Mouse (Mus musculus) gastrocnemius, adult 8-10 months (tissue): ENCODE data around the gene Mcu. TPM values are rescaled to one million over a fixed set of nuclear protein-coding genes. Genes with fewer than 3 reads are reported as not detected.

ENCODE experiments used
- DNase-seq, 2 experiments: peaks; one replicate each; pipeline ENCODE4 v3.0.0; 2022; ENCODE audit warnings: low spot score in 2 of 2
- total RNA-seq, 4 experiments: library from RNA; stranded (reverse); gene quantifications; 2 replicates each; pipeline ENCODE4 v1.2.4; 2022

Mcu gene
- total RNA-seq, 4 experiments from 2014 or later = 37.1 to 42.2 (median 41.1) TPM

DNA sequence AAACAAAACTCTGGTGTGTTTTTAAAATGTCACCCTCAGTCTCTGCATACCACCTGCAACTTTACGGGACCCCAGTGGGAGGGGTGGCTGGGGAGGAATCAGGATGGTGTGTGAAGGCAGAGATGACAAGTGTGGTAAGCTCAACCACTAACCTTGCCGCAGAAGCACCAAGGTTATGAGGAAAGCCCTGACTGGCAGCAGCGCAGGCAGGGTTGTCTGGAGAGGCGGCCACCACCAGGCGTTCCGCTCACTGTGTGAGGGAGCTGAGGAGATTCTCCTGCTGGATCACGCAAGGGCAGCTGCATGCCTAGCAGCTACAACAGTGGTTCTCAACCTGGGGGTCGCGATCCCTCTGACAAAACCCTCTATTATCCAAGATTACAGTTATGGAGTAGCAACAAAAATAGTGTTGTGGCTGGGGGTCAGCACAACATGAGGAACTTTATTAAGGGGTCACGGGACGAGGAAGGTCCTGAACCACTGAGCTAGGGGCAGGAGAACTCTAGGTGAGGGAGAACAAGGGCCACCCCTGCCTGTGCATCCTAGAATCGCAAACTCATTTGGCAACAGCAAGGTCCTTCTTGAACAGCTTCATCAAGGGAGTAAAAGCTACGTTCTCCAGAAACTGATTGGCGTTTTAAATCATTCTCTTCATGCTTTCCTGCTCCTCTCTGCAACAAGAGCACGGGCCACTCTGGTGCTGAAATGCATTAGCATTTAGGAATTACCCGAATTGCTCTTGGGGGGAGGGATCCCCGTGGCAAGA, 77.5 kb downstream of the Mcu start:
- no peak for DNase-seq

DNA sequence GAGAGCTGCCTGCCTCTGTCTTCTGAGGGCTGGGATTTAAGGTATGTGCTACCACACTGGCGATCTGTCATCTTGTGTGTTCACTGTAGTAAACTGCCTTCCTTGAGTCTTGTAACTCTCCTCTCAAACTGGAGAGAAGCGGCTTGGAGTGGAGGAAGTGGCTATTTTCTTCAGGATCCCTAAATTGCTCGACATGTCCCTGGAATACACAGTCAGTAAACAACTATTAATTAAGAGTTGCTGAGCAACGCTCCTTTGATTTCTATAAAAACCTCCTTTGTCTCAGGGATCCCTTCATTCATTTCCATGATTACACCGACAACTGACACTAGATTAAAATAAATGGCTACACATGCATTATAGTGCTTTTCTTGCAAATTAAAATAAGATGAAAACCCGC, 78.4 kb downstream of the Mcu start:
- no peak for DNase-seq

DNA sequence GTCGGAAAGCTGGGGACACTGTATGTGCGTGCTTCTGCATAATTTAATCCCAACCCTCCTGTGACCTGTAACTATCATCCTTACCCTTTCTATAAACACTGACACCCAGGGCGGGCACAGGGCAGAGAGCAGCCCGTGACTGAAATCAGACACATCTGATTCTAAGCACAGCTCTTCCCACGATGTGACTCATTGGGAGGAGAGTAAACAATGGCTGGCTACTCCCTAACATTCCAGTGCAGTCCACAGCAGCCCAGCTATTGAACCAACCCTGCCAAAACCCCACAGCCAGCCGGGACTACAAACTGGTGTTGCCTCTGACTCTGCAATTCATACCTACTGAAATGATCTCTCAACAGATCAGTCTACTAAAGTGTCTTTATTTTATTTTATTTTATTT, 78.9 kb downstream of the Mcu start:
- DNase-seq = no peak

DNA sequence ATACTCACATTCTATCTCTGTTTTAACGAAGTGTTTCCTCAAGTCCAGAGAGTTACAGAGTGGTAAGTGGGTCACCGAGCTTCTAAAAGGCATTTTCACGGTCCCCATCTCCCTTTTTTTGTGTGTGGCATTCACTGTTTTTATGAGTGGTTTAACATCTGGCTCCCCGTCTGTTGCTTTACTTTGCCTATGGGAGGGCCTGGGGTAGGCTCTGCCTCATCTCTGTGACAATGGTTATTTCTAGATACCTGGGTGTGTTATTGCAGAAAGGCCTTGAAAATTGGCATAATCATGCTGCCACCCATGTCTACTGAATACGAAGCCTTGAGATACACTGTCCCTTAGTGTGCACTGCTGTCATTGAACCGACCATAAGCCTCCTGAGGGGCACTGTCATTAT, 84.2 kb downstream of the Mcu start:
- no peak for DNase-seq

DNA sequence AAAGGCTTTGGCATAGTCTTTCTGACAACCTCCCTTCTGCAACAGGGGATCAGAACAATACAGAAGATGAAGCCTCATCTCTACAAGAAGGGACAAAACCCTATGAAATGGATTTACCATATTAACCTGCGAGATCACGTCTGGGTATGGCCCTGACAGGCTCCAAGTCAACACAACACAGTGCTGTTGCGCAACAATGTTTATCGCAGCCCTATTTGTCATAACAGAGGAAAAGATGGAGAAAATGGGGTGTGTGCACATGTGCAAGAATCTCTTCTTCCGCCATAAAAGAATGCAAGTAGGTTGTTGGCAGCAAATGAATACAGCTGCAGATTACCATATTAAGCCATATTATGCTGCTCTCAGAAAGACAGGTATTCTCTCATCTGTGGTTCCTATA, 88.7 kb downstream of the Mcu start:
- no peak for DNase-seq

DNA sequence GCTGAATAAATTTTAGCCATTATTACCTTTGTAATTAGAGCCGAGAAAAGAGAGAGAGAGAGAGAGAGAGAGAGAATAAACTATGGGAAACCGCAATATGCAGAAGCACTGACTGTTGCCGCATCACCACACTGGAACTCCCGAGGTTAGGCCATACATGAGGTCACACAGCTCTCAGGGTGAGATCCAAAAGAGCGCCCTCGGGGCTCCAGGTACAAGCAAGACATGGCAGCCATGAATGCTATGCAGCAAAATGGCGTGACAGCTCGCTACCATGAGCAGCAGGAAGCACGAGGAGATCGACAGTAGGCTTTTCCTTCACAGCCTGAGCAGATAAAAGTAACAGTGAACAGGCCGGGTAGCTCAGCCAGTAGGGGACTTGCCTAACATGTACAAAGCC, 89.2 kb downstream of the Mcu start:
- DNase-seq = no peak

DNA sequence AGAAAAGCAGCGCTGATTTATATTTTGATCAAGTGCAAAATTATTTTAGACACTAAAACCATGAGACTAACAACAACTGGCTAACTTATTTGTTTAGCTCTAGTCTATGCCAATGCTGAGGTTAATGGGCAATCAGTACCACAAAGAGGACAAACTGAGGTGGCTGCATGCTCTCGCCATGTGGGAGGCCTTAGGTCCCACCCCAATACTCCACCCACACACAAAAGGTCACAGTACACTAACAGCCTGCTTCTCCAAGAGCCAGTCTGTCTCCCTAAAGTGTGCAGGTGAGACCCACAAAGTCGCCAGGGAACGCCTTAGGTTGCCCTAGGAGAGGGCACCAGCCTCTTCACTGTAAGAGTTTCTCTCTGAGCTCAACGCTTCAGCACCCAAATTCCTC, 91.8 kb downstream of the Mcu start:
- DNase-seq = no peak

DNA sequence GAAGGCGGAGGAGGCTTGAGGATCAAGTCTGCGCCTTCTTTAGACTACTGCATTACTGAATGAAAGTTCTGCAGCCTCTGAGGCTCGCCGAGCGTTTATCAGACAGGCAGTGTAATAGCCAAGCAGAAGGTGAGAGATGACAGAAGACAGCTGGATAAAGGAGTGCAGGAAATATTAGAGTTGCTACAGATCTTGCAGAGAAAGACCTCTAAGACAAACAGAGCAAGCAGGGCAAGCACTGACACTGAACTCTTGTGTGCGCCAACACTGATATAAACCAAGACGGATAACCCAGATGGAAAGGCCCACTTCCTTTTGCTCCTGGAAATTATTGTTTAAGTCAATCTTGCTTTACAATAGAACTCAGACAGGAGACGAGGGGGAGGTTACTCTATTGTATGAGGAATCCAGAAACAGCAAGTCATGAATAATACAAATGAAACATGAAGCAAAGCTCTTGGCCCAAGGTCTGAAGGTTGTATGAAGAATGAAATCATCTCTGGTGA, 92.6 kb downstream of the Mcu start:
- no peak for DNase-seq

DNA sequence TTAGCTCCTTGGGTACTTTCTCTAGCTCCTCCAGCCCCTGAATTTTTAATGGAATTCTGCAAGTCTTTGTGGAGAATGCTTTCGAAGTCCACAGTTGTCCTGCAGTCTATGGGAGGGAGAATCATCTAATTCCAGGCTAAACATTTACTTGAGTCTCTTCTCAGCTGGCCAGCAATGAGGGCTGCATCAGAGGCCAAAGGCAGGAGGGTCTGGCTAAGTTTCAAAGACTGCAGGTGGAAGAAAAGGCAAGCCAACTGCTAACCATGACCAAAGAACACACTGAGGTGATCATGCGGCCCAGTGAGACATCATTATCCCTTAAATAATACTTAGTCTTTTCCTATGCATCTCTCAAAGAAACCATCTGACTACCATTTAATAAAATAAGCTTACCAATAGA, 95.8 kb downstream of the Mcu start:
- DNase-seq = no peak

DNA sequence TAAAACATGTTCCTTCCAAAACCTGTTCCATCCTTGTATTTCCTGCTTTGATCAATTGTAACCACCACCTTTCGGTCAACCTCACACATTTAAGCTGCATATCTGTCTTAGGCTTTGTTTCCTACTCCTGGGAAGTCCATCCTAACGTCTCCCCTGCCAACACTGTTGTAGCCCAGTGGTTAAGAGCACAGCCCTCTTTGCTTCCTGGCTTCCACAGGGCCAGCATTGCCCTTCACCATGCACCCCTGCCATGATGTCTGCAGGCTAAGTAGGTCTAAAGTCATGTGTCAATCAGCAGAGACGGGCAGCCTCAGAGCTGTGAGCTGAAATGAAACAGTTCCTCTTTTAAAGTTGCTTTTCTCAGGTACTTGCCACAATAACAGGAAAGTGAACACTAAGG, 97.1 kb downstream of the Mcu start:
- no peak for DNase-seq

DNA sequence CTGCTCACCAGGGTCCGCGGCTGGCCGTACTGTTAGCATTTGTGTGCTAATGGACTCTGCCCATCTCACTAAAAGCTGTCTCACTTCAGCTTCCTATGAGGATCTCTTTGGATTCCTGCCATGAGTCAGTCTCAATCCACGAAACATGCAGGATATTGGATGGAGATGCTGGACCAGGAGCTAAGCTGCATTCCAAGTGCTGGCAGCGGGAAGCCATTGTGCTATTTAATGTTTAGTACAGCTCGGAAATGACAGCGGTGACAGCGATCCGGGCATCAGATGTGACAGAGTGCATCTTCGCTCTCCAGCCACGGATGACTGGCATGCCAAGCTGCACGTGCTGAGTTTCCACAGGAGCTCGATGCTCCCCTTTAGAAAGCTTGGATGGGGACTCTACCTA, 99.3 kb downstream of the Mcu start:
- DNase-seq = no peak

DNA sequence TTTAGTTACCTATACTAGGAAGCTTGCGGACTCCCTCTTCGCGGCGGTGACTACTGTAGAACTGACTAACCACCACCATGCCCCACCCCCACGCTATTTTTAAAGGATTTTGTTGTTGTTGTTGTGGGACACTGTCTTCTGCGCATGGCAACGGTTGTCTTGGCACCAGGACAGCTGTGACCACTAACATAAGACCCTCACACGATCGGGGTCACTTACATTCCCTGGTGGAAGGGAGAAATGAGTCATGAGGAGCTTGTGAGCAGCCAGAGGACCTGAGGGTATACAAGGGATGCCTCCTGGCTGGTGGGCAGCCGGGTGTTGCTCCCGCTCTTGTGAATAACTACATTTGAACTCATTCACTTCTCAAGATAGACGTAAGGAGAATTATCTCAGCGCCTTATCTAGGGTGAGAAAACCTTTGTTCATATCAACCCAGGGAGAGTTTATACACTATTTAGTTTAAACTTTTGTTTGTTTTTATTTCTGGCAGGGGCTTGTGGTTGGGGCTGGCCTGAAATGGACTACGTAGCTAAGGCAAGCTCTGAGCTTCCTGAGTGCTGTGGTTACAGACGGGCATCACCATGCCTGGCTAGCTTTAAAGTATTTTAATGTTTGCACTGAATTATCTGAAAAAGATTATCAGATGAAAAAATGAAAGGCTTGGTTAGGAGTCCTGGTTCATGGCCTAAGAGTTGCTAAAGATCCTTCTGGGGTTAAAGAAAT, 101.6 kb downstream of the Mcu start:
- no peak for DNase-seq

DNA sequence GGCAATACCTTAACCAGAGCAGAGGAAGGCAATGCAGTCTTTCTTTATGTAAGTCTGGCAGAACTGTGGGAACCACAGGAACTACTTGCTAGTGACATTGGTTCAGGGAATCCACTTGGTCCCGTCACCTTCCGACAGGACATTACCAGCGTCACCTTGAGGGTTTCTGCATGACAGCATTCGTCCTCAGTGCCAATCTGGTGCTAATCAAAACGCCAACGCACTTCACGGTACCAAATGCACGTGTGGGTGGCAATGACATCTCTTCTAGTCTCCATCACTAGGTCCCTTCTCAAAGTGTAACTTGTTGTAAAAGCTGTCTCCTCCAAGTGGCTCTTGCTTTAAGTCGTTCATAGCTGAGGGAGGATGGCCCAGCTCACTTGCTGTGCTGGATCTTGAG, 104.3 kb downstream of the Mcu start:
- DNase-seq = no peak

DNA sequence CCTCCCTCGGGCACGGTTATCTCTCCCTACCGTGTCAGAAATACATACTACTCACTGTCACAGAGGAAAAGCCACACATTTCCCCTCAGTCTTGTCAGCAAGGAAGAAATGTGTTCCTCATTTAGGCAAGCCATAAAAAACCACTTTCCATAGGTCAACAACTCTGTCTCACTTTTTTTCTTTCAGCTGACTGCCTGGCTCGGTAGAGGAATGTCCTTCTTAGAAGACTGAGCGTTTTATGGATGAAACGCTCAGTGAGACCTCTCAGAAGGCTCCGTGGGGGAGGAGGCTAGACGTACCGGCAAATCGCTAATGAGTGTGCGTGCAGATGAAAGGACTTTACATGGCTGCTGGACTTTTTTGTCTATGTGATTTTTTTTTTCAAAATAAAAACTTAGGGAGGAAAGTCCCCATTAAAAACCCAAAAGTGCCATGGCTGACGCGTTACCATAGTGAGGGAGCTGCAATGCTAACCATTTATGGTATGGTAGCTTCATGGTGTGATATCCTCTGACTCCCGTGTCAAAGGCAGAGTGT, 105.0 kb downstream of the Mcu start:
- no peak for DNase-seq

DNA sequence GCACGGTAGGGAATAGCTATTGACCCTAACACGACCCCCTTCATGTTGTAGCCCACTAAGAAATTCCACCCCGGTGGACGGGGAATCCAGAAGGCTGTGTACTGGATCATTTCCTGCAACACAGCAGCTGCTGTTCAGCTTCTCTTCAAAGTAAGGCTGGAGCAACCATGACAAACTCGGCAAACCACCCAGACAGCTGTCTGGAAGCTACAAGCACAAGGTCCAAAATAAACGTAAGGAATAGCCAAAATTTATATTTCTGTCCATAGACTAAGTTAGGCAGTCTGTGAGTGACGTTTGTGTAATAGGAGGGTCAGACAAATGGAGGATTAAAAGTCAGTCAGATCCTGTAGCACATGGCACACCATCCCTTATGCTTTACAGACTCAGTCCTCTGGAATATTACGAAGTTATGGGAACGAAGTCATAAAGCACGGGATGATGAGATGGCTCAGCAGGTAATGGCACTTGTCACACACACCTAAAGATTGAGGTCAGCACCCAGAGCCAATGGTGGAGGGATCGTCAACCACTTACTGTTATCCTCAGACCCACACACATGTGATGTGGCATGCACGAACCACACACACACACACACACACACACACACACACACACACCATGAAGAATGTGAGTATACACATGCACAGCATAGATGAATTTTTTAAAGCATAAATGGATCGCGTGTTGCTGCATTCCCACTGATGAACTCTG, 105.6 kb downstream of the Mcu start:
- no peak for DNase-seq

DNA sequence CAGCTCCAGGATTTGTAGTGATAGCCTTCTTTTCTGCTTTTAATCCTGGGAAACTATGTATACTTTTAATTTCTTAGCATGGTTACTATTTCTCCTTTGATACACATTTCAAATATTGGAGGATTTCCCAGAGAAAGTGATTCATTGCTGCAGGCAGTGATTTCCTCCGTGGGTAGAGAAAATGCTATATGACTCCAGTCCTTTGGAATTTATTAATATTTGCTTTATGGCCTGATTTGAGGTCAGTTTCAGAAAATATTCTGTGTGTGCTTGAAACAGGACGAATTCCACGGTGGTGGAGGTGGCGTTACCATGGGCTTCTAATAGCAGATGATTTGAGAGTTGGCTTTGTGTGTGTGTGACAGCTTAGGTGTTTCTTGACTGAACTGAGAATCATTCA, 107.3 kb downstream of the Mcu start:
- no peak for DNase-seq

DNA sequence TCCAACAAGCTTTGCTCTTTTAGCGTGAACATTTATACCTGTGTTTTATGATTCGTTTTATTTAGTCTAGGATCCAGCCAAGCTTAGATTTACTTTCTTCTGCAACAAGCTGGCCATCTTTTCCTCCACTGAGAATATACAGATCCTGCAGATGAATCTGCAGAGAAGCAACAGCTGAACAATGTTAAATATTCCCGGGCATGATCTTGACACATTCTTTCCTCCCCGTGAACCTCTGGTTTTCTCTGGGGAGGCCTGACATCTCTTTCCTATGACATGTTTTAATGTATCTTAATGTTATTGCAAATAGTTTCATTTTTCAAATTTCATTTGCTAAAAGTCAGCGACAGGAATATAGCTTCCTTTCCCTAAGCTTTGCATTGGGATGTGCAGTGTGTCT, 109.8 kb downstream of the Mcu start:
- DNase-seq = no peak

DNA sequence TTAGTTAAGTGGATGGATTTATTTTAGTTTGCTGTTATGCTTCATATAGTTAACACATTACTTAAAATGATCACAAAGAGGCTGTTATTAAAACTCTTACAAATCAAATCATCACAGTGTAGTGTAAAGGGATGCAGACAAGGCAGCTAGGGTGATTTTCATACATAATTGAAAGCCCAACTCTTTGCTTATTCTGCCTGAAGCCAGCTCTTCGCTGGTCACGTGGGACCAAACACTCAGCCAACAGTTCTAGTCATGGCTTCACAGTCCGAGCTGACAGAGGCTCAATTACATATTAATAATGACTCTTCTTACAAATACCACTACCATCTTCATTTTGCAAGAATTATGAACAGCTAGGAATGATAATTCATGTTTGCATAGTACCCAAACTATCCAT, 112.2 kb downstream of the Mcu start:
- DNase-seq = no peak

DNA sequence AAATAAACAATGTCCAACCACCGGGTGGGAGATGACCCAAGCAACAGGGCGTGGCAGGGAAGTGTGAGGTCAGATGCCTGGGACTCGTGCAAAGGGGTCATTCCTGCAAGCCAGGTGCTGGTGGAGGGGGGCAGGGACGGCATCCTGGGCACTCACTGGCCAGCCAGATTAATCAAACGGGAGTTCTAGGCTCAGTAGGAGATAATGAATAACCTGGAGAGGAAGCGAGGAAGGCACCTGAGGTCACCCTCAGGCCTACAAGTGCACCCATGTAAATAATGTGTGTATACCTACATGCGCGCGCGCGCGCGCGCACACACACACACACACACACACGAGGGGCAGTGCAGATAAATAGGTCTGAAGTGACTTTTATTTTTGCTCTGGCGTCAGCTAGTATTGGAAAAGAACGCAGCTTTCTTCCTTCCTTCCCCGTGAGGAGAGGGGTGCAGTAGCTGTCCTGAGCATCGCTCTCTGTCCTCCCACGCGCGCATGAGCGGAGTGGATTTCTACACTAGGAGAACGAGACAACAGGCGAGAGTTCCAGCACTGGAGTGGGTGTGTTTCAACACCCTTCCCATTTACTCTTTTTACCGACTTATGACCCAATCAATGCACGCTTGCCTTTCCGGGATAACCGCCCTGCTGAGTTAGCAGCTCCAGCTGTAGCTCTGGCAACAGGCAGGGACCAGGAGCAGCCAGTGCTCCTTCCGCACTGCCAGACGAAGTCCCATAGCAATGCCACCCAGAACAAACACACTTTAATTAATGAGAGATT, 112.9 kb downstream of the Mcu start:
- peak; percentile 16 to 19 for DNase-seq

DNA sequence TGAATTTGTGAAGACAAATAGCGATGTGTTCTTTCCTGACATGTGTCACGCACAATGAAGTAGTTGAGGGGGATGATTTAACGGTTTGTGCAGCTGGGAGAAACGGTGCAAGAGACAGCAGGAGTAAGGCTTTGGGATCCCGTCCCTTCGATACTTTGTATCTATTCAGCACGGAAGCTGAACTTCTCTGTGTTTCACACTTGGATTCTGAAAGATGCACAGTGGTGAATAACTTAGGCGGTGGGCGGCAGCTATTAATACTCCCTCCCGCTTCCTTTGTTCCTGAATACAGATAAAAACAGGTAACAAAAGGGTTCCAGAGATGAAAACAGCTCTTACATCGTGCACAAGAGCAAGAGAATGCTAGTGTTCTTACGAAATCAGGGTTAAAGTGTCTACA, 114.1 kb downstream of the Mcu start:
- no peak for DNase-seq

DNA sequence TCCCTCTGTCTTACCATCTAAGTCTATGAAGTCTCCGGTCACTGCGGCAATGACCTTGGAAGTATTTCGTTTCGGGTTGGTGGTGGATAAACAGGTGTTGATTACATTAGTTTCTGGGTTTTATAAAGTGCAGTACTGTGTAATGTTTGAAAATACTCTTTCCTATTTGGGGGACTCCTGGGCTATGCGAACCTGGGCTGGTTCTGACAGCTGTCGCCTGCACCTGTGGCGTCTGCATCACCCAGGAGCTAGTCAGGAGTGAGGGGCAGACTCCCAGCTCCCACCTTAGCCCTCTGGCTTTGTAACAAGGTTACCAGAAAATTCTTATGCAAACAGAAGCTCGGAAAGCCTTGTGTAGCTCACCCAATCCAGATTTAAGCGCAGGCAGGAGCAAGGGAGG, 114.7 kb downstream of the Mcu start:
- no peak for DNase-seq
